Mouse (Mus musculus) adrenal gland, postnatal 10 days (tissue): ENCODE results near the gene Glyr1. TPM values are rescaled to one million over a fixed set of nuclear protein-coding genes. Genes with fewer than 3 reads are reported as not detected.

Experiments
- DNase-seq: peaks from one replicate; pipeline ENCODE4 v3.0.0; 2021; ENCODE audit warnings: mixed read lengths
- total RNA-seq, 2 experiments: library from RNA; stranded (reverse); gene quantifications; 2 replicates each; pipeline ENCODE4 v1.2.3; 2021

Glyr1 gene
- total RNA-seq, 2 experiments from 2014 or later, result 80.1 to 82.7 TPM

DNA sequence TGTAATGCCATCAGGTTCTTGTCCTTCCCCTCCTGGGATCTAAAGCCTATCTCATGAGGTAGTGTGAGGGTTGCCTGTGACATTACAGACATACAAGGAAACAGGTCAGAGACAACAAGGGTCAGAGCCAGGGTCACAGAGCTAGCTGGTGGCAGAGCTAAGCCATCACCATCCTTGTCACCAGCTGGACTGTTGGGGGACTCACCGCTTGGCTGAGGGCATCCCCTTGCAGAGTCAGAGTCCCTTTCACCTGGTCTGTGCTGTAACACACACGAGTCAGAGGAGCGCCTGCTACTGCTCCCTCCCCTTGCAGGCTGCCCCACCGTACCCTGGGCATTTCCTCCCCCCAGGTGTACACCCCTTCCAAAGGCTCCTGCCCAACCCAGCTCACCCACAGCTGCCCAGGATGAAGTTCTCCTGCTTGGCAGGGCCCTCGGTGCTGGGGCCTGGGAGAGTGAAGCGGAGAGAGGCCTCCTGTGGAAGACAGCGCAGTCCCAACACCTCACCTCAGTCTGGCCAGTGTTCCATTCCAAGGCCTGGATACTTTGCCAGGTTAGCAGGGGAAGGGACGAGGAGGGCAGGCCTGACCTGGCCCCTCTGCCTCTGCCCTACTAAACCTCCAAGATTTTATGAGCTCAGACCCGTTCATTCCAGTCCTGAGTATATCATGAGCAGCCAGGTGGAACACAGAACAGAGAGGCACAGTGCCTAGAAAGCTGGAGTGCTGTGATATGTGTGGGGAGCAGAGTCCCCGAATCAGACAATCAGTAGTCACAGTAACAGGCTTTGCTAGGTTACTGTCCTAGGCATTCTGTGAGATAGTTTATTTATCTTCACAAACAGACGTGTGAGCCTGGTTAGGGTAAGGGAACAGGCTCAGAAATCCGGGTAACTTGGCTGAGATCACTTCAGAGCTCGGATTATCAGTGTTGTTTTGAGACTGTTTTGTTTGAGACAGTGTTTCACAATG lies 37.3 kb downstream of the Glyr1 start:
- no peak for DNase-seq

DNA sequence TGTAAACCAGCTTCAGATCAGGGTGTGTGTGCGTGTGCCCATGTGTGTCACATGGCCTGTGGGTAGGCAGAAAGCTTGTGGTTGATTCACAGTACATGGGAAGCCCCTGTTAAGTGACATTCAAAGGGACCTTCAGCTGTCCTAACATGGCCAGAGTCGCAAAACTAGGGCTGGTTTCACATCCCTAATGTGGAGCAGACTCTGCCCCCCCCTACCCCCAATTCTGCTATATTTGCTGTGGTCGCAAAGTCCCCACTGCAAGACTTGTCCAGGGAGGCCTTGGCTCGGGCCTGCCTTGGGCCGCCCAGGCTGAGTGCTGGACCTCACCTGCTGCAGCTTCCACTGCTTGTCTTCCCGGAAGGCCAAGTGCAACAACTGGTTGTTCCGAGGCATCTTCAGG lies 38.4 kb downstream of the Glyr1 start:
- DNase-seq, result no peak

DNA sequence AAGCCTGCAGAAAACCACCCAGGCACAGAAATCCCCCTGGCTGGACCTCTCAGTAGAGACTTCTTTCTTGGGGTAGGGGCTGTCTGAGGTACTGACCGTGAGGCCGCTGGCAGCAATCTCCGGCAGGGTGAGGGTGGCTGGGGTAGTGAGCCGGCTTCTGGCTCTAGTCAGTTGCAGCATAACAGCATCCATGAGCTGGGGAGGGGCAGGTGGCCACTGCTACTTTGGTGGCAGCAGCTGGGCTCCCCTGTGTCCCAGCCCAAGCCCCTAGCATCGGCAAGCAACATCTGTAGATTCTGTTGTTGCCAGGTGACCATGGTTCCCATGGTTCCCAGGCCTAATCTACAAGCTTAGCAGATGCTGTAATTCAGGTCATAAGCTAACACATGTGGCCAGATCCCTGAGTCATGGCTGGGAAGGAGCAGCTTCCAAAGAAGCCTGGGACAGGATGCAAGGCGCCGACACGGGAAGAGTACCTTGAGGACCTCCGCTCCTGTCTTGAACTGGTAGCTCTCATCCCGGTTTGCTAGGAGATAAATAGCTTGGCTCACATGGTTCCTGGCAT lies 39.2 kb downstream of the Glyr1 start:
- DNase-seq, result no peak

GRCm38 (mm10) chr16:5008076-5008475 lies 41.6 kb downstream of the Glyr1 start:
- no peak for DNase-seq

- no peak for DNase-seq
Measured at GRCm38 (mm10) chr16:5007492-5007891, 42.2 kb downstream of the Glyr1 start.

- DNase-seq, result no peak
Measured at GRCm38 (mm10) chr16:5007067-5007466, 42.6 kb downstream of the Glyr1 start, which contains the start of gene Smim22. Gene Smim22 (plus strand): TSS chr16:5007288.

- DNase-seq, result peak; percentile 40
Measured at GRCm38 (mm10) chr16:5000611-5001010, 49.1 kb downstream of the Glyr1 start.

- no peak for DNase-seq
Measured at GRCm38 (mm10) chr16:4998984-4999383, 50.7 kb downstream of the Glyr1 start.

- peak; percentile 52 for DNase-seq
Measured at GRCm38 (mm10) chr16:4997553-4997952, 52.1 kb downstream of the Glyr1 start, which contains the start of gene Sept12. Gene Sept12 (minus strand): TSS chr16:4997852.

GRCm38 (mm10) chr16:4993276-4993675 lies 56.4 kb downstream of the Glyr1 start:
- no peak for DNase-seq

- no peak for DNase-seq
Measured at GRCm38 (mm10) chr16:4984717-4985116, 64.9 kb downstream of the Glyr1 start.

DNA sequence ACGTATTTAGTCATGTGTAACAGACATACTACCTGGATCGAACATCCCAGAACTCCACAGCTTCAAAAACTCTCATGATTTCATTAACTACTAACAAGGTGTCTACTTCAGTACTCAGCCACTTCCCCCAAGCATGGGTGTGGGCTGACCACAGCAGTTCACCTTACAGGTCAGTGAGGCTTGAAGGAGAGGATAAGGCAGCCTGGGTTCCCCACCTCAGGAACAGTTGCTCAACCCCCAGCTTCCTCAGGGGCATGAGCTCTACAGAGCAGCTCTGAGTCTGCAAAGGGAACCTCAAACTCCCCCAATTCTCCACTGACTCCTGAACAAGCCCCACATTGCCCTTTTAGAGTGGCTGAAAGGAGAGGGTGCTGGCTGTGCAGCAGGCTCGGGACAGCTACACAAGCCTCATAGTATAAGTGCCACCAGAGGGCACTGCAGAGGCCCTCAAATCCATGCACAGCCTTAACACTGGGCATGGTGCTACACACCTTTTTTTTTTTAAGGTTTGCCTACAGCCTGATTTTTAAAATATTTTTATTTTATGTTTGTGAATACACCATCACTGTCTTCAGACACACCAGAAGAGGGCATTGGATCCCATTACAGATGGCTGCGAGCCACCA lies 69.8 kb downstream of the Glyr1 start:
- DNase-seq, result peak; percentile 49

DNA sequence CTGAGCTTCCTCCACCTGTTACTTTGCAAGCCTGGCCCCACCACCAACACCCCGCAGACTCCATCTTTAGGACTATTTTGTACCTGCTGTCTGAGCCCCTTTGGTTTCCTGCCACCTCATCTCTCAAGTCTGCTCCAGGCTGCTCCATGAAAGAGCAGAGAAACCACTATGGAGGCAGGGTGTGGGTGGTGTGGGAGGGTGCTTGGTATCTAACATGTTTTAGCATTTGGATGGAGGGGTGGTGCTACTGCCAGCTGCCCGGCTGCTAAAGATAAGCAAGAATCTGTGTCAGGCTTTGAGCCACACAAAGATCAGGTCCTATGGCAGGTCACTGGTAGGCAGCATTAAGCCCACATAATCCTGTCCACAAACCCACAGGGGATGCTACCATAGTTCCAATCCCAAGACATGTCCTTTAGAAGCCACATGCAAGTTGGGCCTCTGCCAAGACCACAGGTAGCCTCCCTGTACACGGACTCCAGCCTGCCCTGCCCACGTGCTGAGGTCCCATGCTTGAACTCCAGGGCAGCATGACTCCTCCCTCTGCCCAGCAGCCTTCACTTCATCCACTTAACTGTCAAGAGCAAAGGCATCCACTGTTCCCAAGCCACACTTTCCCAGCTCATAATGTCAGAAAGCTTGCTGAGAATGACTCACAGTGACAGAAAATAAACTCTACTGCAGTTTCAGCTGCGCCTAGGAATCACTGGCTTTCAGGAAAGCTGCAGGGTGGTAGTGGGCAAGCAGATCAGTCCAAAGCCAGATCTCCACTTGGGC lies 71.2 kb downstream of the Glyr1 start:
- no peak for DNase-seq

- DNase-seq, result no peak
Measured at GRCm38 (mm10) chr16:4976180-4976579, 73.5 kb downstream of the Glyr1 start.

- DNase-seq, result no peak
Measured at GRCm38 (mm10) chr16:4974521-4974920, 75.1 kb downstream of the Glyr1 start.

GRCm38 (mm10) chr16:4971626-4972025 lies 78.0 kb downstream of the Glyr1 start:
- no peak for DNase-seq

DNA sequence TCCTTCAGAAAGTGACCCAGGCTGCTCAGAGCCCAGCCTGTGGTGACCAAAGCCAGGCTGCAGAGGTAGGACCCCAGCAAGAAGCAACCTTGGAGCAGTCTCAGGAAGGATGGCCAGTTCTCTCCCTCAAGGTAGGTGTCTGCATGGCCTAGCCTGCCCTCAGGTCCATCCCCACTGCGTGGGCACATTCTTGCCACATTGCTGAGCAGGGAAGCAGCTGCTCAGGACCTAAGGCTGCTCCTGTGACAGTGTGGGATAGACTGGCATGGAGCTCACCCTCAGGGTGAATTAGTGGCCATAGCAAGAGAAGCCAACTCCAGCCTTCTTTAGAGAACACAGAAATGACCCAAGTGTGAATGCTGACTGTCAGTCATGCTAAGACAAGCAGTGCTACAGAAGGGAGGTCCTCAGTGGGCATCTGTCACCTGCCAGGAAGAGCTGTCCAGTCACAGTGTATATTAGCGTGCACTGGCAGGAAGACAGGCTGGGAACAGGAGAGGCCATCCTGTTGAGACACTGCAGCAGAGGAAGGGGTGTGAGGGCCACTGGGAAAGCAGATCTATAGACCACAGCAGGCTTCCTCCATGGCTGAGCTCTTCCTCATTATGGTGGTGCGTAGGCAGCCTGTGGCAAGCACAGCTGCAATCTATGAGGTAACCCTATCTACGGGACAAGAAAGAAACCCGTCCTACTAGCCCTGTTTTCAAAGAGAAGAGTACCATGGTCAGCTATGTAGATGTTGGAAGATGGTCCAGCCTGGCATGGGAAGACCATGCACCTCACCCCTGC lies 80.4 kb downstream of the Glyr1 start:
- no peak for DNase-seq

GRCm38 (mm10) chr16:4968426-4968825 lies 81.2 kb downstream of the Glyr1 start:
- no peak for DNase-seq

DNA sequence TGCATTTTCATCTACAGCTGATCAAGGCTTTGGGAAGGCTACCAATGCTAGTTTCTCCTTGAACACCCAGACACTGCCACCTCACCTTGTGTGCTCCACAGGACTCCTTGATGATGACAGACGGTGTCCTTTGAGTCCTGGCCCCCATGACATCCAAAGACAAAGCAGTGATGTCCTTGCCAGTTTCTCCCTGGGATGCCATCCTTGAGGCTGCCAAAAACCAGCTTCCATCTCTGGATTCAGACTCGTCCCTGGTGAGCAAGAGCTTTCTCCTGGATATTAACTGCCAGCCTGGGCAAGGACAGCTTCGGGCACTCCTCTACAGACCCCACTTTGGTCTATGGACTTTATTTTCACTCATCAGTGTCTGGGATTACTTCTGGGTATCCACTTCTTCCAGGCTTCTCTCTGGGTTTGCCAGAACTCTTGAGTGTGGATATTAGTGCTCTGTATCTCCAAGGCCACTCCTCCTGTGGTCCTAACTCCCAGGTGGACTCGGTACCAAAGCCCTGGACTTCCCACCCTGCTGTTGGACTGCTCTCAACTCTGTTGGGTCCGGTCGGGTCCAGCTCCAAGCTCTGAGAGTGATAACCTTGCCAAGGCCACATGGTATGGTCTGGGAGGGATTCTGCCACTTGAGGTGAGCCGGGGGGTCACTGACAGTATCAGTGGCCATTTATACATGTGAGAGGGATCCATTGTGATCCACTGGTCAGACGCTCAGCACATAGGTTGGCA lies 84.1 kb downstream of the Glyr1 start:
- DNase-seq, result no peak

DNA sequence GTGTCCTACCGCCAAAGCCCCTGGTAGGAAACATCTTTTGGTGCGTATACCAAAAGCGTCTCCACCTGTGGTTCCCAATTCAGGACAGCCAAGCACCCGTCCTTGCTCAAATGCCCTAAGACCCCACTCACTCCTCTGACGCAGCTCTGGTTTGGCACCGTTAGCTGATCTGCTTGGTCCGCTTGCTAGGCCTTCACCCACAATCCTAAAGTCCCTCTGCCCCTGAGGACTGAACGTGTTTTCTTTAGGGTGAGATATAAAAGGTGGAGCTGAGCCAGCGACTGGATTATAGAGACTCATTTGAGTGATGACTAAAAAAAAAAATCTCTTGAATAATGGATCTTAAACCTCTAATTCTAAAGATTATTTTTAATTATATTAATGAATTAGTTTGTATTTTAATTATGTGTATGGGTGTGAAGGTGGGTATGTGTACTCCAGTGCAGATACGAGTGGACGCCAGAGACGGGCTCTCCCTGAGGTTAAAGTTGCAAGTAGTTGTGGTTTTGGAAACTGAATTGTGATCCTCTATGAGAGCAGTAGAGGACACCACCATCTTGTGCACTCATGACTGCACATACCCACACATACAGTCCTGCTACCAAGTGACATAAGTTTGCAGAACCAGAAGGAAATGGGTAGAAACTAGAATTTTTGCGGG lies 84.8 kb downstream of the Glyr1 start:
- DNase-seq, result no peak
